Mouse (Mus musculus) heart, postnatal 0 days (tissue): ENCODE measurements around the gene Mxd3. TPM values are rescaled to one million over a fixed set of nuclear protein-coding genes. Genes with fewer than 3 reads are reported as not detected.

Experiments
- ATAC-seq: fragments of 200-750 bp; cut with Nextera tagmentation; 2 replicates; pipeline ENCODE4 v1.8.0; 2017; ENCODE audit warnings: low read depth, moderate number of reproducible peaks, moderate library complexity; ENCODE audit not compliant: insufficient read depth
- DNase-seq: peaks from one replicate; pipeline ENCODE4 v3.0.0-alpha.2; 2016; ENCODE audit warnings: low spot score
- H3K27ac ChIP-seq: fragments of 300-500 bp; sonication (generic); 2 replicates; pipeline ENCODE4 v1.5.1; 2014; ENCODE audit warnings: low read depth, mild to moderate bottlenecking
- H3K27me3 ChIP-seq: fragments of 300-500 bp; sonication (generic); 2 replicates; pipeline ENCODE4 v1.6.1; 2014; ENCODE audit warnings: low read length, mixed read lengths; ENCODE audit not compliant: control insufficient read depth, insufficient read depth
- H3K36me3 ChIP-seq: fragments of 300-500 bp; sonication (generic); replicated peaks from 2 replicates; pipeline ENCODE4 v1.6.1; 2014; ENCODE audit warnings: low read length, mixed read lengths; ENCODE audit not compliant: control insufficient read depth, insufficient read depth
- H3K4me1 ChIP-seq: fragments of 300-500 bp; sonication (generic); 2 replicates; pipeline ENCODE4 v1.6.1; 2014; ENCODE audit warnings: antibody characterized with exemption; ENCODE audit not compliant: control insufficient read depth, insufficient read depth
- H3K4me2 ChIP-seq: fragments of 300-500 bp; sonication (generic); 2 replicates; pipeline ENCODE4 v1.6.1; 2014; ENCODE audit warnings: low read depth, mild to moderate bottlenecking, low read length, moderate library complexity
- H3K4me3 ChIP-seq: fragments of 300-500 bp; sonication (generic); 2 replicates; pipeline ENCODE4 v1.5.1; 2014; ENCODE audit warnings: low read depth, low read length
- H3K9ac ChIP-seq: fragments of 300-500 bp; sonication (generic); replicated peaks from 2 replicates; pipeline ENCODE4 v1.6.1; 2014; ENCODE audit warnings: low read depth, low read length, mixed read lengths
- H3K9me3 ChIP-seq: fragments of 300-500 bp; sonication (generic); replicated peaks from 2 replicates; pipeline ENCODE4 v1.6.1; 2016; ENCODE audit warnings: low read length; ENCODE audit not compliant: control insufficient read depth
- CTCF ChIP-seq: IDR thresholded peaks from 2 replicates; pipeline ENCODE4 v1.5.1; 2016; ENCODE audit warnings: antibody characterized with exemption, control low read depth, low read depth
- EP300 ChIP-seq: IDR thresholded peaks from 2 replicates; pipeline ENCODE4 v1.6.1; 2016; ENCODE audit warnings: antibody characterized with exemption, low read depth
- WGBS: fragments of 180-500 bp; shearing (Covaris S2); extraction: QIAGEN DNeasy Blood & Tissue Kit; methylation state at CpG from one replicate; pipeline ENCODE4 v1.1.7; 2014; 5-methylcytosine and 5-hydroxymethylcytosine counted together
- polyA plus RNA-seq: library from polyadenylated mRNA; unstranded; fragments of >200 nt; fragmentation: Nextera tagmentation; extraction: Ambion mirVana; gene quantifications from 2 replicates; pipeline ENCODE4 v1.2.1, GENCODE M21; 2015
- total RNA-seq: library from RNA; depleted of rRNA; stranded (reverse); fragments of >200 nt; gene quantifications from 2 replicates; pipeline ENCODE4 v1.2.3, GENCODE M21; 2014; ENCODE audit warnings: low replicate concordance; rRNA removed

The Mxd3 gene
- total and polyA plus RNA-seq, 2 experiments from 2014 or later, result 8.6 to 33.1 TPM

- Histone ChIP-seq H3K27me3 (no peaks in the 10 kb centered on the region), H3K4me3 (no peak overlapping the region), H3K27ac (no peak overlapping the region), H3K9me3 (no peaks in the 10 kb centered on the region), H3K4me1 (no peaks in the 10 kb centered on the region), H3K36me3 (peaks cover 72% of the 10 kb centered on the region), H3K9ac (no peak overlapping the region), H3K4me2 (no peak overlapping the region)
- 89% methylated on average over 5 of the region's 5 CpGs for WGBS
- no peak for DNase-seq
- no peak for ATAC-seq
- TF ChIP-seq CTCF (no peak), EP300 (no peak)
These were observed 52.4 kb downstream of the Mxd3 start for GRCm38 (mm10) chr13:55277203-55277602.

Other genes starting within 250 kb of the Mxd3 start
- 6.2 and 11.1 TPM in 2 replicates for gene Uimc1, start 229.5 kb downstream of the Mxd3 start, total RNA-seq
- 12.5 and 13.9 TPM in 2 replicates for gene Uimc1, start 229.5 kb downstream of the Mxd3 start, polyA plus RNA-seq
- 13.3 and 21.0 TPM in 2 replicates for gene Zfp346, start 224.5 kb downstream of the Mxd3 start, total RNA-seq
- 11.7 and 13.4 TPM in 2 replicates for gene Zfp346, start 224.5 kb downstream of the Mxd3 start, polyA plus RNA-seq
- not detected in 2 replicates for gene Gm17617, start 196.3 kb downstream of the Mxd3 start, total RNA-seq
- not detected in 2 replicates for gene Gm17617, start 196.3 kb downstream of the Mxd3 start, polyA plus RNA-seq
- not detected in 2 replicates for gene Fgfr4, start 177.2 kb downstream of the Mxd3 start, total RNA-seq
- gene Fgfr4, start 177.2 kb downstream of the Mxd3 start, polyA plus RNA-seq, result 0.08 and 0.11 TPM in 2 replicates
- gene Nsd1, start 120.0 kb downstream of the Mxd3 start, total RNA-seq, result 49.3 and 75.1 TPM in 2 replicates
- gene Nsd1, start 120.0 kb downstream of the Mxd3 start, polyA plus RNA-seq, result 39.1 and 45.4 TPM in 2 replicates
- gene Prelid1, start 9.3 kb downstream of the Mxd3 start, total RNA-seq, result 161 and 188 TPM in 2 replicates
- 192 and 196 TPM in 2 replicates for gene Prelid1, start 9.3 kb downstream of the Mxd3 start, polyA plus RNA-seq
- 69.2 and 74.5 TPM in 2 replicates for gene Rab24, start 7.9 kb downstream of the Mxd3 start, total RNA-seq
- 53.0 and 59.9 TPM in 2 replicates for gene Rab24, start 7.9 kb downstream of the Mxd3 start, polyA plus RNA-seq
- gene Lman2, start 33.0 kb upstream of the Mxd3 start, total RNA-seq, result 89.3 and 100 TPM in 2 replicates
- 41.3 and 42.4 TPM in 2 replicates for gene Lman2, start 33.0 kb upstream of the Mxd3 start, polyA plus RNA-seq
- gene Rgs14, start 39.9 kb upstream of the Mxd3 start, total RNA-seq, result 0.46 and 1.1 TPM in 2 replicates
- 0.30 and 0.32 TPM in 2 replicates for gene Rgs14, start 39.9 kb upstream of the Mxd3 start, polyA plus RNA-seq
- gene Slc34a1, start 68.4 kb upstream of the Mxd3 start, total RNA-seq, result not detected in 2 replicates
- not detected in 2 replicates for gene Slc34a1, start 68.4 kb upstream of the Mxd3 start, polyA plus RNA-seq
- gene Pfn3, start 85.4 kb upstream of the Mxd3 start, total RNA-seq, result not detected in 2 replicates
- not detected in 2 replicates for gene Pfn3, start 85.4 kb upstream of the Mxd3 start, polyA plus RNA-seq
- gene F12, start 97.0 kb upstream of the Mxd3 start, total RNA-seq, result 0.12 TPM in 1 of 2 replicates, not detected in the other
- gene F12, start 97.0 kb upstream of the Mxd3 start, polyA plus RNA-seq, result not detected in 2 replicates
- 27.2 and 44.4 TPM in 2 replicates for gene Grk6, start 115.2 kb upstream of the Mxd3 start, total RNA-seq
- 10.7 TPM in 2 replicates for gene Grk6, start 115.2 kb upstream of the Mxd3 start, polyA plus RNA-seq
- gene Prr7, start 134.4 kb upstream of the Mxd3 start, total RNA-seq, result 3.6 and 8.2 TPM in 2 replicates
- 0.08 TPM in 1 of 2 replicates, not detected in the other for gene Prr7, start 134.4 kb upstream of the Mxd3 start, polyA plus RNA-seq
- gene Dbn1, start 158.3 kb upstream of the Mxd3 start, total RNA-seq, result 38.5 and 46.0 TPM in 2 replicates
- gene Dbn1, start 158.3 kb upstream of the Mxd3 start, polyA plus RNA-seq, result 30.2 and 30.9 TPM in 2 replicates
- gene Pdlim7, start 183.9 kb upstream of the Mxd3 start, total RNA-seq, result 134 and 186 TPM in 2 replicates
- gene Pdlim7, start 183.9 kb upstream of the Mxd3 start, polyA plus RNA-seq, result 190 and 210 TPM in 2 replicates
- gene Dok3, start 199.5 kb upstream of the Mxd3 start, total RNA-seq, result 2.7 and 2.8 TPM in 2 replicates
- gene Dok3, start 199.5 kb upstream of the Mxd3 start, polyA plus RNA-seq, result 0.95 and 1.4 TPM in 2 replicates
- 25.3 and 30.4 TPM in 2 replicates for gene Ddx41, start 206.8 kb upstream of the Mxd3 start, total RNA-seq
- 16.3 and 17.3 TPM in 2 replicates for gene Ddx41, start 206.8 kb upstream of the Mxd3 start, polyA plus RNA-seq
- gene Fam193b, start 241.3 kb upstream of the Mxd3 start, total RNA-seq, result 17.7 and 19.6 TPM in 2 replicates
- gene Fam193b, start 241.3 kb upstream of the Mxd3 start, polyA plus RNA-seq, result 9.5 and 10.3 TPM in 2 replicates
- 22.0 and 50.3 TPM in 2 replicates for gene Tmed9, start 243.9 kb upstream of the Mxd3 start, total RNA-seq
- gene Tmed9, start 243.9 kb upstream of the Mxd3 start, polyA plus RNA-seq, result 78.6 and 82.0 TPM in 2 replicates